Mouse (Mus musculus) lung, adult 2 months (tissue): ENCODE data around the gene Hist1h2br.

ENCODE experiments used
- CTCF ChIP-seq: fragments of 200-500 bp; IDR thresholded peaks from 2 replicates; pipeline ENCODE4 v1.5.1; 2011; ENCODE audit warnings: mild to moderate bottlenecking, low read length, control low read depth; ENCODE audit not compliant: insufficient read depth
- POLR2A ChIP-seq: fragments of 200-500 bp; IDR thresholded peaks from 2 replicates; pipeline ENCODE4 v1.6.1; 2011; ENCODE audit warnings: low read depth, mild to moderate bottlenecking, control low read depth, low read length, borderline replicate concordance; ENCODE audit errors: extremely low read depth

GRCm38 (mm10) chr13:21830344-21830743 is 3.2 kb upstream of the Hist1h2br start:
- TF ChIP-seq POLR2A (no peak), CTCF (no peak)
